Mouse (Mus musculus): ENCODE results near the gene Tnfaip8l3.

Tnfaip8l3 gene

DNA sequence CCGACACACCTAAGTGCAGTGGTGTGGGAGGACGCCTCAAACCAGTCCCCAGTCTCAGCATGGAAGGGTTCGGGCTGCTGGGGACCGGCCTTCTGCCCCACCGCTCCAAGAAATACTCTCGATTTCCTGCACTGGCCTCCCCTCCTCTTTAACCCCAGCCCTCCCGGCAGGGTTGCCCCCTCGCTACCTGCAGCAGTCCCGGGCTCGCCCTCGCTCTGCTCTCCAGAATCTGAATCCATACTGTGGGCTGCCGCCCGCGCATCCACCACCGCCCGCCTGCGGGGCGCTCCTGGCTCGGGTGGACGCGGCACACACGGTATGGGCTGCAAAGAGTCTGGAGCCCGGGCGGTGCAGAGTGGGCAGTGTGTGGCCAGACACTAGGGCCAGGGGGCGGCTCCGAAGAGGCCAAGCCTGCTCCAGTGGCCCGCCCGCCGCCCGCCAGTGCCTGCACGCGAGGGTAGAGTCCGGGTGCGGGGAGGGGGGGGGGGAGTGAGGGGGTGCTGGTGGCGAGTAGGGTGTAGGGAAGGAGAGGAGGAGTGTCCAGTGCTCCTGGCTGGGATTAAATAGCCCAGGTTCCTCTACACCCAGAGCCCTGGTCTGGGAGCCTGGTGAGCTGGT, at the start of gene Tnfaip8l3:
Gene Tnfaip8l3 (minus strand): TSS at position 357 of the 618 bp plus-strand sequence.
- ChIA-PET POLR2A (interaction anchor here in 3 of 4 experiments (0.5 to 2.0 kb wide), 8 partner anchors 16 to 362 kb away, joined by 3 to 13 read pairs (median 4); partner anchors contain the start of gene Rab39 (in 1 of the 3)), CTCF (interaction anchor here in 1 of 4 experiments (0.9 kb wide), 1 partner anchor 12 kb away, joined by 3 read pairs; no protein-coding TSS in a partner anchor)

DNA sequence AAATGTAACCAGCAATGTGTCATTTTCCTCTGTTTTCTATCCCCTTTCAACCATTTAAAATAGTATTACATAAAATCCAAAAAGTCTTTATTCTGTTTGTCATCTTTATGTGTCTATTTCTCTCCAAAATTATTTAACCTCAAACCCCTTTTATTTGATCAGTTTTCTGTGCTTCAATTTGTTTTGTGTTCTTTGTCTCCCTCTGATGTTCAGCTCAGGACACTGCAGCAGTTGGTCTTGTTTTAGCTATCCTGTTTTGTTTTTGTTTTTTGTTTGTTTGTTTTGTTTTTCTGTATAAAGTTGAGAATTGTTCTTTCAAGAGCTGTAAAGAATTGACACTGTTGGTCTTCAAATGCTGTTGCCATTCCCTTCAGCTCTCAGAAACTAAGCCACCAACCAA, 44.5 kb upstream of the Tnfaip8l3 start:
- ChIA-PET CTCF (interaction anchor here (0.5 to 1.6 kb wide), 11 partner anchors 11 to 418 kb away, joined by 3 to 13 read pairs (median 3); no protein-coding TSS in a partner anchor), POLR2A (no interaction called here)

DNA sequence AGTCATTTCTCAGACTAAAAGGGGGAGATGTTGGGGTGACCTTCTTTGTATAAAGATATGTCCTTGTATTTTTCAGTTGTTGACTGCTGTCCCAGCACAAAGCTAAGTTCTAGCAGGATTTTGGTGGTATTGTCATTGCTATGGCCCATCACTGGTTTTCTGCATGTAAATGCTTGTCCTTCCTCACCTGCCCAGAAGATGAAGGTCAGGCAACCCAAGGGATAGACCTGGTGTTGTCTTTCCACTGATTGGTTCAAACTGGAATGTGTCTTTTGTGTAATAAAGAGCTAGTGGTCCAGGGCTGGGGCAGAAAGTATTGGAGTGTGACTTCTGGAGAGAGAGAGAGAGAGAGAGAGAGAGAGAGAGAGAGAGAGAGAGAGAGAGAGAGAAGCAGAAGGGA, 30.4 kb upstream of the Tnfaip8l3 start:
- ChIA-PET POLR2A (interaction anchor here (0.6 to 2.2 kb wide), 18 partner anchors 9 to 1131 kb away, joined by 3 to 13 read pairs (median 4); partner anchors contain the start of gene Tnfaip8l3 (in 1 of the 4)), CTCF (no interaction called here)

DNA sequence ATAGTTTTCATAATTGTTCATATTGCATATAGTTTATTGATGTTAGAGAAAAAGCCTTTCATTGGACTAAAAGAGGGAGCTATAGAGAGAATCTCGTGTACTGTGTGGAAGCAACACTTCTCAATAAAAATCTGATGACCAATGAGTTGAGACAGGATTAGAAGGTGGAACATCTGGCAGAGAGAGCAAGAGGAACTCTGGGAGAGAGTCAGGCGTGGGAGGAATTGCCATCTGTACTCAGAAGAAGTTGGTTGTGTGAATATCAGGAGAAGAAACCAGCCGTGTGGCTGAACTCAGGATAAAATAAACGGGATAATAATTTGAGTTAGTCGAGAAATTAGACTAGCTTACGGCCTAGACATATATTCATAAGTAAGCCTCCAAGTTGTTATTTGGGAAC, 28.9 kb upstream of the Tnfaip8l3 start:
- POLR2A ChIA-PET, result interaction anchor here in 1 of 4 experiments (1.5 to 1.6 kb wide), 2 partner anchors 8 to 10 kb away, joined by 3 to 4 read pairs; no protein-coding TSS in a partner anchor
- CTCF ChIA-PET, result no interaction called here

DNA sequence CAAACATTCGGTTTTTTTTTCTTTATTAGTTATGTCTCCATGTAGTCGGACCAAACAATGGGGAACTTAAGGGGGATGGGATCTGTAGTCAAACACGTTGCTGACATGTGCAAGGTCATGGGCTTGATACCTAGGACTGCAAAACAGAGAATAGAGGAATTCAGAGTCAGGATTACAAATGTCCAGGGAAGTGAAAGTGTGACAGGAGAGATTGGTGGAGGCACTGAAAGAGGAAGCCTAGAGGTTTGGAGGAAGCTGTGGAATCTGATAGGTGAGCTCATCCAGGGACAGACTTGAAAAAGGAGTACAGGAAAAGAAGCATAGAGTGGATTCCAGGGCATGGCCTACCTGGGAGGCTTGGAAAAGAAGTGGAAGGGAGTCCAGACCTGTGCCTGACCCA, 16.1 kb upstream of the Tnfaip8l3 start:
- POLR2A ChIA-PET, result interaction anchor here in 1 of 4 experiments (0.5 kb wide), 1 partner anchor 204 kb away, joined by 3 read pairs; no protein-coding TSS in a partner anchor

DNA sequence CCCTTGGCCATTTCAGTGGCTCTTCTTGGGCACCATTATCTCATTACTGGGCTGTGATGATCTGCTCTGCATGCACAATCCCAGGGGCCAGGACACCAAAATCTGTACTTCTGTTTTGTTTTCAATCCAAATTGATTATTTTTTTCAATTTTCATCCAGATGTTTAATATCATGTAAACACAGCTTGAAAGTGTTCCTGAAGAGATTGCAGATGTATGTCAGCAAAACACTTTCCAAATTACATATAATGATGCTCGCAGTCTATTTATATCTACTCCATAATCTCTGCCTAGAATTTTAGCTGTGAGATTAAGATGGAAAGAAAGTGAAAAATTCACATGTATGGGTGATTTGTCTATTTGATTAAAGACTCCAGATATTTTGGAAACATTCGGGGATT, 9.6 kb upstream of the Tnfaip8l3 start:
- CTCF ChIA-PET, result no interaction called here
- POLR2A ChIA-PET, result no interaction called here

More for the DNA sequence above, 16.1 kb upstream of the Tnfaip8l3 start:
- CTCF ChIA-PET, result no interaction called here

DNA sequence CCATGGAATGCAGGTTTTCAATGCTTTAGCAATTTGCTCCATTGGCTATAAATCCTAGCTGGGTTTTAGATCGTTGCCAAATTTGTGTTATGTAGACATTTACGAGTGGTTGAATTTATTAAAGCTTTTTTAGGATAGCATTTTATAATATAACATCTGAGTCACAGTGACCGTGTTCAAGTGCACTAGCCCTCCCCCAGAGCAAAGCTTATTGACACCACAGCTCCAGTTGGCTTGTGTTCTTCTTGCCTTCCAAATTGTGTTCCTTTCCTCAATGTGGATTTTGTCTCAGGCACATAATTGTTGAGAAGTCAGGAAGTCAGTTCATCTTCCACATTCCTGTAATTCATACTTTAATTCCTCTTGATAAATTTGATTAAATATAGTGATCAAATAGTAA, 6.7 kb upstream of the Tnfaip8l3 start:
- CTCF ChIA-PET, result no interaction called here
- POLR2A ChIA-PET, result interaction anchor here in 2 of 4 experiments (0.7 to 1.7 kb wide), 2 partner anchors 11 to 19 kb away, joined by 4 to 5 read pairs; no protein-coding TSS in a partner anchor

DNA sequence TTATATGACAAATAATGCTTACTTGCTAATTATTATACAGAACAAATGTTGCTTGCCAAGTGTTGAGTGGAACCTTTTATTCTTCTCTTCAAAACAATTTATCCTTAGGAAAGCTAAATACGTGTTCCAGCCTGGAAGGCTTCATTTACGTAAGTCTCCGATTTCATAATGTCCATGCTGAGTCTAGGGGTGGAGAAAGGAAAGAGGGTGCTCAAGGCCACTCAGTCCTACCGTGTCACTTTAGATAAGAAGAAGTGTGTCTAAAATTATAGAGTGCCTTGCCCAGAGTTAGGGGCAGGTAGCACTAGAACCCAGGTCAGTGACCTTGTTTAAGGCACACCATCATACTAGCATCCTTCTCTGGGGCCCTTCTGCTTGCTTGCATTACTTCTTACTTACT, 5.5 kb upstream of the Tnfaip8l3 start:
- CTCF ChIA-PET, result no interaction called here
- POLR2A ChIA-PET, result no interaction called here

DNA sequence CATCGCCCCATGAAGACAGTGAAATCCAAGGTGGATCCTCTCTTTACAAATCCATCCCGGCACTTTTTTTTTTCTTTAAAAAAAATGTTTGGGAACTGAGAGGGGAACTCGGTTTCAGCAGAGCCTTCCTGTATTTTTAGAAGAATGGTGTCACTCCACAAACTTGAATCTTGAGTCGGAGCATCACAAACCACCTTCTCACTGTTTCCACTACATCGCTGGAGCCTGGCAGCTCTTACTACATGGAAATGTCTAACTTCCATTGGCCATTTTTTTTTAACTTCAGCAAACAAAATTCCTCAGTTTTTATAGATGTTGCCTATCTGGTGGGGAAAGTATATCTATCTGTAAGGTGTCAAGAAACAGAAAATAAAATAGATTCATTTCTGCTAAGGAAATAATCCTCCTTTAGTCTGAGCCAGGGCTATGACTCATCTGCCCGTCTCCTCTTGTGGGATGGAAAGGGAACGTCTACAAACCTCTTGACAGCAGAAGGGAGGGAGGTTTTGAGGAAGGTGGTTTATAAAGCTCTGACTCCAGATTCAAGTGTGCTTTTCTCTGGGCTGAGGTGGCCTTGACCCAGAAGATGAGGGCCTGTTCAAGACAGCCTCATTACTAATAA, 3.4 kb upstream of the Tnfaip8l3 start:
- ChIA-PET POLR2A (interaction anchor here in 1 of 4 experiments (1.1 to 2.0 kb wide), 2 partner anchors 17 to 27 kb away, joined by 3 to 4 read pairs; no protein-coding TSS in a partner anchor), CTCF (no interaction called here)

DNA sequence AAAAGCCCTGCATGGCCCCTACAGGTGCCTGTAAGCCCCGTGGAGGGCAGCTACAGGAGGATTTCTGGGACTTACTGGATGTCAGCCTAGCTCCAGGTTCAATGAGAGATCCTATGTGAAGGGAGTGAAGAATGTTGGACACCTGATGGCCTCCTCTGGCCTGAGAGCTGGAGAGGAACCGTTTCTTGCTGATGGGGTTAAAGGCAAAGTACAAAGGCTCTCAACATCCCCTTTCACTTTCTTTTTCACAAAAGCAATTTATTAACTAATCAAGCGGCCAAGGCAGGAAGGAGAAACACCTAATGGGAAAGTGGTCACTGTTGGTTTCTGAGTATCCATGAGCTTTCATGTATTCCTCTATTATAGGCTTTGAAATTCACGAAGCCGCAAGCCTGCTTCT, 1.0 kb upstream of the Tnfaip8l3 start:
- ChIA-PET POLR2A (interaction anchor here in 2 of 4 experiments (0.6 to 2.0 kb wide), 11 partner anchors 9 to 363 kb away, joined by 3 to 13 read pairs (median 4); partner anchors contain the start of gene Rab39 (in 1 of the 2)), CTCF (interaction anchor here in 1 of 4 experiments (0.9 kb wide), 1 partner anchor 11 kb away, joined by 3 read pairs; no protein-coding TSS in a partner anchor)

DNA sequence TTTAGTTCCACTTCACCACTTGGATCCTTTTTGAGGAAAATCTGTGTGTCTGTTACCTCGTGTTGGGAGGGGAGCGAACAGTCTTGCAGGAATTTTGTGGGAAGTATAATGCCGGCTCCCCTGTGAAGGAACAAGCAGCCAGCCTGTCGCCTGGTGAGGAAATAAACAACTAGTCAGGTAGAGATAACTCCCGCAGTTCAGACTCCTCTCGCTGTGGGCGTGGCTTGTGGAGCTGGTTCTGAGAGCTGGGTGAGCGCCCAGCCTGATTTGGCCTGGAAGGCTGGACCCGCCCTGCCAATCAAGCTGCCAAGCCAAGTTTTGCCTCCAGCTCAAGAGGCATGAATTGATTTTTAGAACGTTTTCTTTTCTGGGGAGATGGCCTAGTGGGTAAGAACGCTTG, 589 bp upstream of the Tnfaip8l3 start:
- CTCF ChIA-PET, result interaction anchor here in 1 of 4 experiments (0.9 kb wide), 1 partner anchor 12 kb away, joined by 3 read pairs; no protein-coding TSS in a partner anchor
- POLR2A ChIA-PET, result interaction anchor here in 3 of 4 experiments (0.5 to 2.0 kb wide), 12 partner anchors 9 to 362 kb away, joined by 3 to 13 read pairs (median 4); partner anchors contain the start of gene Rab39 (in 1 of the 3)

DNA sequence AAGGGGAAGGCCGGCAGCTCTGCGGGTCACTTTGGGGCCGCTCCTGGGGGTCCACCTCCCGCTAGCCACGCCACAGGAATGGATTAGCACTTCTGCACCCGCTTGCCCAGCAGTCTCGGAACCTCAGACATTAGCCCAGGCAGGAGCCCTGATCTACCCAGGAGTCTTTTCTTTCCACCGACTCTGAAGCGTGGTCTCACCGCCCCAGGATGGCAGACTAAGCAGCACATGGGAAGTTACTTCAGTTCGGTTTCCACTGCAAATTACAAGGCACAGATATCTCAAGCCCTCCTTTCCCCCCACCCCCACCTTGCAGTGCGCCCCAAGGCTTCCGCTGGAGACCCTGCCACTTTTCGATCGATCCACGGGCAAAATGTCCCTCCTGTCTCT, 551 bp downstream of the Tnfaip8l3 start:
- ChIA-PET POLR2A (interaction anchor here in 1 of 4 experiments (2.0 kb wide), 1 partner anchor 32 kb away, joined by 13 read pairs; no protein-coding TSS in a partner anchor), CTCF (no interaction called here)

DNA sequence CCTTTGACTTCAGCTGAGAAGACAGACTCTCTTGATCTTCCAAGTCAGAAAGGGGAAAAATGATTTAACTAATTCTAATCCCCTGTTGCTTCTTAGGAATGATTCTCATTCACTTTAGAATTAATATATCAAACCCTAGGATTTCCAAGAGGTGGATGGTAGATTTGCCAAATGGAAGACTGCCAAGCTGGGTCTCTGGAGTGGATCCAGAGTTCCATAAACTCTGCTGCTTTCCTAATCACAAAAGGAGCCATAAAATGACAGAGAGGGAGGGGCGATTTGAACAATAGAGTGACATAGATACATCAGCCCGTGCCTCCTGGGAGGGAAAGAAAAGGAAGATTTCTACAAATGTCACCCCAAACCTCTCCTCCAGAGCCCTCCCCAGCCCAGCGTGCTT, 3.4 kb downstream of the Tnfaip8l3 start:
- POLR2A ChIA-PET, result interaction anchor here in 1 of 4 experiments (0.5 kb wide), 1 partner anchor 373 kb away, joined by 4 read pairs; no protein-coding TSS in a partner anchor
- CTCF ChIA-PET, result no interaction called here

DNA sequence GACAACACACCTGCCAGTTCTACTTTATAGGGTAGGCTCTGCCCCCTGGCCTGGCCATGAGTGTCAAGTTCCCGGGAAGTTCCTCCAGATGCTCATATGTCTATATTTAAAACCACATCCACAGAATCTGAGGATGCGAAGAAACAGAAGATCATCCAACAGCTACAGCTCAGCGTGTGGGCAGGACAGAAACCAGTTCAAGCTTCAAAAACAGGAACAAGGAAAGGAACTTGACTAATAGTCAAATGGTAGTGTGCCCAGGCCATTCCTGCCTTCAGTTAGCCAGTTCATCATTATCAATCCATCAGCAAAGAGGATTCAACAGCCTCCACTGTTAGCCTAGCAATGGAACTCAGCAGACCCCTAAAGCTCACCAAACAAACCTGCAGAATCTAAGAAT, 4.5 kb downstream of the Tnfaip8l3 start:
- CTCF ChIA-PET, result no interaction called here

DNA sequence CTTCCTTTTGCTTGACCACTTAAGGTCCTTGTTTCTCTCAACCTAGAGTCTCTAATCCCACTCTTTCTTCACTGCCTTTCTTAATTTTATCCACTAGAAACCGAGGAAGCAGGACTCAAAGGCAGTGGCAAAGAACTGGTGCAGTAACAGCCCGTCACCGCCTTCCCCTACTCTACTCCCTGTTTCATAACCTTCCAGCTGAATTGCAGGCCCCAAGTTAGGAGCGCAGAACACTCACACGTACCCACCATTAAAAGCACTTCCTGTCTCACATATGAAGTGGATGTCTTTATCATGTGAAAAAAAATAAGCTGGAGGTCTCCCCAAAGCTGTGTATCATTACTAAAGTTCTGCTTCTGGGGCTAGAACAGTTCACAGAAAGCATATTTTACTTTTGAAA, 6.5 kb downstream of the Tnfaip8l3 start:
- ChIA-PET POLR2A (no interaction called here), CTCF (no interaction called here)

More for the DNA sequence above, 4.5 kb downstream of the Tnfaip8l3 start:
- POLR2A ChIA-PET, result interaction anchor here in 1 of 4 experiments (0.6 kb wide), 1 partner anchor 11 kb away, joined by 5 read pairs; no protein-coding TSS in a partner anchor

DNA sequence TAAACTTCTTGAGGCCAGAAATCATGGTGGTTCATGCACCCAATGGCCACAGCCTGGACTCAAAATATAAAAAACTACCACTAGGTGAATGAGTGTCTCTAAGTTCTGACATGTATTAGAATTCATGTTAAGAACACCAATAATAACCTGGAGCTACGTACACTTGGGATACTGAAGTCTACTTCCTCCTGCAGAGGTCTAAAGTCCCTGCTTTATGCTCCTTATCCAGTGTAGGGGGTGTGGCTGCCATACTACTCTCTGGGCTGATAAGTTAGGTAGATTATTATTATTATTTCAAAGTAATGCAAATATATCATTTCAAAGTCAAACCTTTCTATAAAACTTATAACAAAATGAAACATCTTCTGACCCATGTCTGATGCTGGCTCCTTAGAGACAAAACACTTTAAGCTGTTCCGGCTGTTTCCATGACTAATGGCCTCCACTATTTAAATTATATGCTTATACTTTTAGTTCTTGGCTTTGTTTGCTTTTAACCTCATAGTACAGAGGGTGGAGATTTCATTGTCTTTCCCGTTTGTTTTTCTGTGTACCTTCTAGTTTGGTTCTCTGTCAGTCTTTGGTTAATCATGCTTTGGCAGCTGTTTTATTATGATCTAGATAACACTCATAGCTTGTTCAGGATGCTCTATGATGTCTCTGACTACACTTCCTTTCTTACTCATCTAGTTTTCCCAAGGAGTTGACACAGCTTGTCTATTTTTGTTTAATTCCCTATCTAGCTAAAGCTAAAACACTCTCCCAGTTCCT, 16.7 kb downstream of the Tnfaip8l3 start:
- ChIA-PET POLR2A (interaction anchor here in 2 of 4 experiments (0.5 to 1.2 kb wide), 3 partner anchors 9 to 17 kb away, joined by 3 to 4 read pairs (median 3); no protein-coding TSS in a partner anchor), CTCF (no interaction called here)

DNA sequence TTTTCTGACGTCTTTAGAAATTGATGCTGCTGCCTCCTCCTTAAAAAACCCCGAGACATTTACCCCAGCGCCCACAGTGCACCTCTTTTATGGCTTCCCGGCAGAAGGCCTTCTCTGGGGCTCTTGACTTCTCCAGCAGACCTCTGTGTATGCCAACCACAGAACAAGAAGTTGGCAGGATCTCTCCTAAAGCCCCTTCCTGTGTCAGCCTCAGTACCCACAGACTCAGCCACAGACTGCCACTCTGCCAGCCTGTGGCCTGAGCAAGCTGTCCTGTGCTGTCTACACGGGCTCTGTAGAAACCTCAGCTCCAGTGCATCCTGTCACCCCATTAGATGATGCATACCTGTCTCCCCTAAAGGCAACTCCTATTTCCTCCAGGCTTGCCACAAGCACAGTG, 19.2 kb downstream of the Tnfaip8l3 start:
- ChIA-PET CTCF (no interaction called here), POLR2A (no interaction called here)

DNA sequence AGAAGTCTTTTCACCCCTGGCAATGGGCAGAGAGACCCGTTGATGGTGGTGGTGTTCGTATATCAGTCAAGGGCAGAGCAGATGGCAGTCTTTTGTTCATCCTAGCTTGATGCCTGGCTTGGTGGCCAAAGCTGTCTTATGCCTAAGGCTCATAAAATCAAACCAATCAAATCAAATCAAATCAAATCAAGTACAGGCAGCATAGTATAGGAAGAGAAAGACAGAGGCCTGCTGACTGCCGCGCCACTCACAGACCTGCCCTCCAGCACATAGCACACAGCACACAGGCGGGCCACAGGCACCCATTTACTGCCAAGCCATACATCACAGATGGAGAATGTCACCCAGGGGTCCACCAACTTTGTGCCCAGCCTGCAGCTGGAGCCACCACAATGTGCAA, 25.1 kb downstream of the Tnfaip8l3 start:
- POLR2A ChIA-PET, result no interaction called here
- CTCF ChIA-PET, result no interaction called here

DNA sequence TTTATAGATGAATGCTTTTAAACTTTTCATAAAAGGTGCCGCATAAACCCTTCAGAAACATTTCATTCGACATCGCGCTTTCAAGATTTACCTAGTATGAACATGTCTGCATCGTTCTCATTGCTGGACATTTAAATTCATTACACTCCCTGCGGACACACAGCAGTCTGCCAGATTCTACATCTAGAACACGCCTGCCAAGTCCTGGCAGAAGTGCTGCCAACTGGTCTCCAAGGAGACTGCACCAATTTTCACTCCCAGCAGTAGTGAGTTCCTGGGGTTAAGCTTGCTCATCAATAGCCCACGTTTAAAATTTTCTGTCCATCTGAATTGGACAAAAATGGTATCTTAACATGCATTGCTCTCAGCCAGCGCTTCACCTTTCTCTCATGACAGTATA, 30.5 kb downstream of the Tnfaip8l3 start:
- CTCF ChIA-PET, result no interaction called here
- POLR2A ChIA-PET, result no interaction called here
